Mouse (Mus musculus) lung, postnatal 0 days (tissue): ENCODE data around the gene Mgat4a.

ENCODE experiments used
- CTCF ChIP-seq: IDR thresholded peaks from 2 replicates; pipeline ENCODE4 v1.5.1; 2016; ENCODE audit warnings: antibody characterized with exemption, mild to moderate bottlenecking
- EP300 ChIP-seq: IDR thresholded peaks from 2 replicates; pipeline ENCODE4 v1.6.1; 2016; ENCODE audit warnings: antibody characterized with exemption, mild to moderate bottlenecking, control low read depth

DNA sequence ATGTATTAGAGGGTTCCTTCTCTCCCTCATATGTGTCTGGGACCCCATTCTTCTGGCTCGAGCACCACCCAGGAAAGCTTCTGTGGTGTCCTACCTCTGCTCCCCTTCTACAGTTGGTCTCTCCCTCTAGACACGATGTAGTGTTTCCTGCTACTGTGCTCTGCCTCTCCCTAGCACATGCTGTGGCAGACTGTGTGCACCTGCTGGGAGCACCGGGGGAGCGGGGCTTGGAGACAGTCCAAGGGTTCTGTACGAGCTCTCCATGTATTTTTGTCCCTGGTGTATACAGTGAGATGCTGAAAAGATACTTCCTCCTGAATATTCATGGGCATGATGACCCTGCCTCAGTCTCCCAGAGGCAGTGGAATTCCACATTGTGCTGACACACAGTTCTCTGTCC lies 147.6 kb downstream of the Mgat4a start:
- no peak for TF ChIP-seq CTCF
- TF ChIP-seq EP300 = no peak
